Mouse (Mus musculus) bone marrow macrophage, adult 2 months (primary cell): ENCODE measurements around the gene Tpcn2. TPM values are rescaled to one million over a fixed set of nuclear protein-coding genes. Genes with fewer than 3 reads are reported as not detected.
A peak's percentile ranks its signal among the peaks of the same experiment; 100 is the strongest.

Experiments
- H3K27ac ChIP-seq: 2 replicates; pipeline ENCODE4 v1.5.1; 2012; ENCODE audit warnings: low read depth, low read length; ENCODE audit not compliant: insufficient read depth
- H3K4me1 ChIP-seq: 2 replicates; pipeline ENCODE4 v1.6.1; 2012; ENCODE audit warnings: low read length; ENCODE audit not compliant: control insufficient read depth, insufficient read depth
- H3K4me3 ChIP-seq: 2 replicates; pipeline ENCODE4 v1.5.1; 2012; ENCODE audit warnings: mild to moderate bottlenecking, low read length, moderate library complexity; ENCODE audit not compliant: insufficient read depth
- CTCF ChIP-seq: IDR thresholded peaks from 2 replicates; pipeline ENCODE4 v1.5.1; 2012; ENCODE audit warnings: low read depth, mild to moderate bottlenecking, low read length, moderate library complexity
- POLR2A ChIP-seq: IDR thresholded peaks from 2 replicates; pipeline ENCODE4 v1.6.1; 2012; ENCODE audit warnings: mild to moderate bottlenecking, low read depth, low read length, borderline replicate concordance
- polyA plus RNA-seq: library from polyadenylated mRNA; stranded (reverse); fragments of >200 nt; gene quantifications from 2 replicates; pipeline ENCODE4 v1.2.4, GENCODE M21; 2012; ENCODE audit not compliant: missing spikeins, insufficient read depth, insufficient read length

Gene Tpcn2
- polyA plus RNA-seq, 1 experiment: 51.0 TPM

DNA sequence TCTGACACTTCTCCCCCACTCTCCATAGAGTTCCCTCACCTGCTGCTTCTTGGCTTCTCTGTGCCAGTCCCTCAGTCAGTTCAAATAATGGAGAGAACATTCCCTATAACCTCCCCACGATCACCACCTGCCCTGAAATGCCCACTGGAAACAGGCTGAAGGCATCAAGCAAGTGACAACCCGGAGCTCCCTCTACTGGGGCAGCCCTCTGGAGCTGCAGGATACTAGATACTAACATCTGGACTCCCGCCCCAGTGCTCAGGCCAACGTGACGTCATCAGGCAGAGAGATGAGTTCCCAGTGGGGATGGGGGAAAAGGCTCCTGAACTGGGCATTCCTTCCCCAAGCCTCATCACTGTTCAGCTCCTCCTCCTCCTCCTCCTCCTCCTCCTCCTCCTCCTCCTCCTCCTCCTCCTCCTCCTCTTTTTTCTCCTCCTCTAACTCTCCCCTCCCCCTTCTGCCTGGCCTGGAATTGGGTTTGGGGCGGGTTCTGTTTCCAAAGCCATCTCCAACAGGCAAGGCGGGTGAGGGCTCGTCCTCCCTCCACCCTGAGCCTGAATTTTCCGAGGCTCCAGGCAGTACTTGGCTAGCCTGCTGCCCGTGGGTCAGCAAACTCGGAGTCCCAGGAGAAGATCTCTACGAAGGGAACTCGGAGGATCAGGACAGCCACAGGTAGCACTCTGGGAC, 16.7 kb upstream of the Tpcn2 start, which contains the start of gene Mrgprf:
Gene Mrgprf, plus strand, starts transcription at position 508 of the 687 bp plus-strand sequence.
- TF ChIP-seq POLR2A: no peak
- no peak for TF ChIP-seq CTCF
- no peak within 1 kb of the TSS for H3K4me3 ChIP-seq
- H3K4me1 ChIP-seq: no peaks in the 10 kb centered on the region
- H3K27ac ChIP-seq: no peak within 1 kb of the TSS

DNA sequence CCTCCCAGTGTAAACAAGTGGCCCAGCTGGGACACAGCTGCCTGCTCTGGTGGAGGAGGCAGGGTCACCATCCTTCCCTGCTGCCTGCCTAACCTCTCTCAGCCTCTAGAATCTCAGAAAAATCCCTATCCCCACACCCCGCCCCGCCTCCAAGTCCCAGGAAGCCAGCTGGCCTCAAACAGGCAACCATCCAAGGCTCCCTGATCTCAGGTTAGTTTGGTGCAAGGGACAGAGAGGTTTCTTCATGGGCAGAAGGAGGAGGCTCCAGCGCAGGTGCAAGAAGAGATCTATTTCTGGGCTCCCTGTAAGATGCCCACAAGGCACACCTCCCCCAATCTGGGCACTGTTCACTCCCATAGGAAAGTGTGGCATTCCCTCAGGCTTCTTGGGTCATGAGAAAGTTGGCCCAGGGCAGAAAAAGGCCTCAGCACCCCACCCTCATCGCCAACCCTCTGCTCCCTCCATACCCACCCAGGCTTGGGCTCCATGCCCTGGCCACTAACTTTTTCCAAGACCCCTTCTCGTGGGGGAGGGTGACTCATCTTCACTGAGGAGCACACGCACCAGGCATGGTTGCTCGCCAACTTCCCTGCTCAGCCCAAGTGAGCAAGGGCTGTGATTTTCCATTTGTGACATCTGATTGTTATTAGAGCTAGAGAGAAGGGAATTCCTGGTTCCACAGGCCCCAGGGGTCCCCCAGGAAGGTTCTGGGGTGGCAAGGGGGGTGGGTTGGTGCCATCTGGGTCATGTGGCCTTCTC, 15.9 kb upstream of the Tpcn2 start:
- Histone ChIP-seq H3K4me1 (no peaks in the 10 kb centered on the region), H3K27ac (no peak overlapping the region), H3K4me3 (no peak overlapping the region)
- TF ChIP-seq CTCF: no peak
- TF ChIP-seq POLR2A: no peak

DNA sequence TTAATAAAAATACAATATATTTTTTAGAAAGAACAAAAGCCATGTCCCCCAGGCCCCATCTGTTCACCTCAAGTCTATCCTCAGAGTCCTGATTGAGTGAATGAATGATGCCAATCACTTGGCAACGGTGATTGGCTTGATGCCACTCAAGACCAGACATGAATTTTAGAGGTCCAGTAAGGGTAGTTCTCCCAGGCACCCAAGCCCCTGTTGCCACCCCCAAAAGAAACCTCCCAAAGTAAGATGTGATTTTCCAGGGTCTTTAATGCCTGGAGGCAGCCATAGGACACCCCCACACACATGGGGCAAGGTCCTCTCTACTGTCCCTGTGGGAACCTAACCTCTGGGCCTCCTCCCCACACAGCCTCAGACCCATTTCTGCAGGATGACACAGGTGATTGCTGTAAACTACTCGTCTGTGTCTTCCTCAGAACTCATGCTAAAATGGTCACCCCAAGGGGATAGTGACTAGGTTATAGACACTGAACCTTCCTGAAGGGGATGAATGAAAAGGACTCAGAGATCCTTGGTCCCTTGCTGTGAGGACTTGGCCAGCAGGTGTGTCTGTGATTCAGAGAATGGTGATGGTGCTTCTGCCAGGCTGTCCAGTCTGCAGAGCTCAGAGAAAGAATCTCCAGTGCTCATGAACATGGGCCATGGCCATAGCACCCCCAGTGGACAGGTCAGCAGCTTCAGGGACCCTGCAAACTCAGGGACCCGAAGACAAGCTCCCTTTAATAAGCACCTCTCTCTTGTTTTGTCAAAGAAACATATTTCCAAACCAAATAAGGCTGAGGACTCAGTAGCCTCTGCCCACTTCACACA, 15.1 kb upstream of the Tpcn2 start:
- H3K4me1 ChIP-seq: peaks cover 4% of the 10 kb centered on the region
- H3K4me3 ChIP-seq: no peak overlapping the region
- no peak overlapping the region for H3K27ac ChIP-seq
- TF ChIP-seq POLR2A: no peak
- no peak; the same call in 1 of the 2 replicates for TF ChIP-seq CTCF

DNA sequence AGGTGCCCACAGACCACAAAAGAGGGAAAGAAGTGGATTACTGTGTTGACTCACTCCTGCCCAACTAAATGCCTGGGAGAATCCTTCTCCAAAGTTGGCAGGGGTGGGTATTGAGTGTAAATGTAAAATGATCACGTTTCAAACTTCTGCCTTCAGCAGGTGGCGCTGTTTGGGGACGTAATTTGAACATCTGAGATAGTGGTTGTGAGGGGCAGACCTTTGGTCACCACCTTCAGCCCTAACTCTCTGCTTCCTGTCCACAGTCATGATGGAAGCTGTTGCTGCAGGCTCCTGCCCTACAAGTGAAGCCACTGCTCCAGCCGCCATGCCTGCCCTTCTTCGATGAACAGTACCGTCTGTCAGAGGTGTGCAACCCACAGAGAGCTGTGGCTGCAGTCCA, 10.0 kb upstream of the Tpcn2 start:
- H3K4me3 ChIP-seq: no peak overlapping the region
- H3K27ac ChIP-seq: peak overlapping the region; percentile 92
- H3K4me1 ChIP-seq: peaks cover 15% of the 10 kb centered on the region
- no peak for TF ChIP-seq POLR2A
- TF ChIP-seq CTCF: no peak

DNA sequence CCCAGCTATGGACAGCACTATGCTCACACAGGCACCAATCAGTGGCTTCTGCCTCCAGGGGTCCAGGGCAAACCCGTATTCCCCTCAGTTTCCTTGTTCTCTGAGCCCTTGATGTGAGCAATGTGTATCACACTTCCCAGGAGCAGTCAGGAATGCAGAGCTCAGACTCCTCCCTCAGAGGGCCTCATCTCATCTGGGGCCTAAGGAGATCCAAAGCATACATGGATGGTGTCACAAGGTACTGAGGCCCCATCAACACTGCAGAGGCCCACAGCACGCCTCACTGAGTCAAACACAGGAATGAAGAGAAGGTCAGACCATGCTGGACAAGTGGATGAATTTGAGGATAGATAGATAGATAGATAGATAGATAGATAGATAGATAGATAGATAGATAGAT, 8.9 kb upstream of the Tpcn2 start:
- H3K27ac ChIP-seq: peak overlapping the region; percentile 7; the same call in 1 of the 2 replicates
- H3K4me3 ChIP-seq: no peak overlapping the region

DNA sequence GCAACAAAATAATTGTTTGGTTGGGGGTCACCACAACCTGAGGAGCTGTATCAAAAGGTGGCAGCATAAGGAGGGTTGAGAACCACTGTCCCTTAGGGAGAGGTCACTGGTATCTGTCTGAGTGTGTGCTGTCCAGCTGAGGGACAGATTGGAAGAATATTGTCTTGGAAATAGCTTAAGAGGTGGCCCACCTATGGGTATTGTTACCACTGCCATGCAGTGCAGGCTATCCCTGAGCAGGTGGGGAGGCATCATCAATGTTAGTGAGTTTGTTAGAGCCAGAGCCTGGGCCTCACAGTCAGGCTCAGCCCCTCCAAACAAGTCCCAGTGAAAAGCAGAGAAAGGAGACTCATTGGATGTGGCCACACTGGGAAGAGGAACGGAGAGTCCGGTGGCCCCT, 8.0 kb upstream of the Tpcn2 start:
- no peak overlapping the region for H3K27ac ChIP-seq
- TF ChIP-seq CTCF: no peak
- no peak for TF ChIP-seq POLR2A
- peaks cover 15% of the 10 kb centered on the region for H3K4me1 ChIP-seq
- no peak overlapping the region for H3K4me3 ChIP-seq

More for the DNA sequence above, 8.9 kb upstream of the Tpcn2 start:
- TF ChIP-seq POLR2A (no peak), CTCF (no peak)
- peaks cover 15% of the 10 kb centered on the region for H3K4me1 ChIP-seq

DNA sequence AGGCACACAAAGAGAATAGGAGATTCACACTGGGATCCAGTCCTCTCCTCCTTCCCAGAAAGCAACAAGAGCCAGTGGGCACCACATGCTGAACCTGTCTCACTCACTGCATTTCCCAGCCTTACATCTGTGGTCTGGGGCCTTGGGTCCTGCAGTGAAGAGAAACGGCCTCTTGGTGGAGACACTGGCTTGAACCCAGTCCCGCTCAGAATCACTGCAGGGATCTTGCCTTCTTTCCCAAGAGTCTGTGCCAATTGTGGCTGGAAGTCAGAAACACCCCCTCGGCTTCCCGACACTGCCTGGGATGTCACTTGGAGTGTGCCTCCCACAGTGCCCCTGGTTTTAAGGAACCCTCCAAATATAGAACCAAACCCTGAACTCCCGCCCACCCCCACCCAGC, 5.5 kb upstream of the Tpcn2 start:
- no peak for TF ChIP-seq POLR2A
- TF ChIP-seq CTCF: peak; percentile 45; the same call in 1 of the 2 replicates
- Histone ChIP-seq H3K4me3 (no peak overlapping the region), H3K4me1 (peaks cover 23% of the 10 kb centered on the region), H3K27ac (no peak overlapping the region)

DNA sequence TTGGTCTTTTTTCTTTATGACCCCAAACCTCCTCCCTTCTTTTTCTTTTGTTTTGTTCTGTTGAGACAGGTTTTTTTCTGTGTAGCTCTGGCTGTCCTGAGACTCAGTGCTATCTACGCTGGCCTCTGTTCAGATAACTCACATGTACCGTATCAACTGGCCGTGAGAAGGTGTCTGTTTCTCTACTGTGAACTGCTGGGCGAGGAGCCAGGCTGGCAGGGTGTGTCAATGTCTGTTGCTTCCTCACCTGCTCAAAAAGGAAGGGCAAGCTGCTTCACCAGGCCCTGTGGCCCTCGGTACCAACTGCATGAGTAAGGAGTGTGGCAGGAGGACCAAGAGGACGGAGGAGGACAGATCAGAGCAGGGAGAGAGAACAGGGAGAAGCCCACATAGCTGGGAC, 3.6 kb upstream of the Tpcn2 start:
- Histone ChIP-seq H3K27ac (no peak overlapping the region), H3K4me3 (no peak overlapping the region), H3K4me1 (peaks cover 11% of the 10 kb centered on the region)
- TF ChIP-seq CTCF (no peak), POLR2A (no peak)

DNA sequence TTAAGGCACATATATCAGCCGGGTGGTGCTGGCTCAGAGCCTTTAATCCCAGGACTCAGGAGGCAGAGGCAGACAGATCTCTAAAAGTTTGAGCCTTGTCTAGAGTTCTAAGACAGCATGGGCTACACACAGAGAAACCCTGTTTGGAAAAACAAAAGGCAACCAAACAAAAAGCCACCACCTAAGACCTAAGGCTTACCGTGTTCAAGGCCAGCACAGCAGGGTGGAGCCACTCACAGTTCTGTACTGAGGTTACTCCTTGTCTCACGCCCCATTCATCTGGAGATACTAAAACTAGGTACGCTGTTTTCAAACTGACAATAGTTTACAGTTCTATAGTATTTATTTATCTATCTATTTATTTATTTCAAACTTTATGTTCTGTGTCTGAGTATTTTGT, 1.7 kb upstream of the Tpcn2 start:
- TF ChIP-seq POLR2A: no peak
- TF ChIP-seq CTCF: no peak
- H3K27ac ChIP-seq: no peak overlapping the region
- peaks cover 26% of the 10 kb centered on the region for H3K4me1 ChIP-seq
- H3K4me3 ChIP-seq: no peak overlapping the region

DNA sequence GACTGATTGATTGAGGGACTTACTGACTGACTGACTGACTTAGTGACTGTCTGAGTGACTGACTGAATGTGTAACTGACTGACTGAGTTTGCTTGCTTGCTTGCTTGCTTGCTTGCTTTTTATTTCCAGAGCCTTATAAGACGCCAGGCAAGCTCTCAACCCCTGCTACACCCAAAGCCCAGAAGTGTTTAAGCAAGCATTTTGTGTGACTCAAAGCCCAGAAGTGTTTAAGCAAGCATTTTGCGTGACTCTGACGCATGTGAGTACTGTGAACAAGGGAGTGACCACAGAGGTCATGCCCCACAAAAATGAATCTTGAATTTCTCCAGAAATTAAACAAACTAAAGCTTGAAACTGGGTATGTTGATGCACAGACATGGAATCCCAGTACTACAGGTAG, 482 bp upstream of the Tpcn2 start:
- peak overlapping the region; percentile 87 for H3K27ac ChIP-seq

More for the DNA sequence above, 482 bp upstream of the Tpcn2 start:
- Histone ChIP-seq H3K4me1 (peaks cover 26% of the 10 kb centered on the region), H3K4me3 (peak overlapping the region; percentile 62)
- TF ChIP-seq CTCF (no peak), POLR2A (no peak)
